Mouse (Mus musculus) spleen, adult 12 weeks (tissue): ENCODE measurements around the gene Btf3l4.

Experiments used
- DNase-seq: peaks from one replicate; pipeline ENCODE4 v3.0.0; 2022; ENCODE audit warnings: low spot score

Btf3l4 gene

GRCm38 (mm10) chr4:108825677-108826076 is 7.7 kb downstream of the Btf3l4 start:
- DNase-seq: no peak

DNA sequence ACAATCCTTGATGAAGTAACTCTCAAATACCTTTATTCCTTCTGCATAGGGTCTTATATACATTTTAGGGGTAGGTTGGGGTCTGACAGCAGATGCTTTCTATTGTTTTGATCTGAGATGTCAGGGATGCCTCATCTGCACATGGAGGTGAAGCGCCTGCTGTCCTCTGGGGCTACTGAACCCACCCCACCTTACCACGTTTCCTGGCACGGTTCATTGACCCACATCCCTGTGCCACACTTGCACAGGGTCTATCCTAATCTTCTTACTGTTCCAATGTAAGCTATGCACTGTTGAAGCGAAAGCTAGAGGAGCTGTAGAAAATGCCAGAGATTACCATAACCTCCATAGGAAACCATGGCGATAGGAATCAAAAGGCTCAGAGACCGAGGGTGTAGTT is 21.9 kb downstream of the Btf3l4 start:
- DNase-seq: no peak

GRCm38 (mm10) chr4:108811142-108811541 is 22.3 kb downstream of the Btf3l4 start:
- DNase-seq: no peak

- no peak for DNase-seq
Measured at GRCm38 (mm10) chr4:108803535-108803934, 29.9 kb downstream of the Btf3l4 start.

GRCm38 (mm10) chr4:108798083-108798830 is 35.2 kb downstream of the Btf3l4 start:
- peak; percentile 37 for DNase-seq

GRCm38 (mm10) chr4:108796701-108797100 is 36.7 kb downstream of the Btf3l4 start:
- DNase-seq: no peak

- no peak for DNase-seq
Measured at GRCm38 (mm10) chr4:108793941-108794340, 39.5 kb downstream of the Btf3l4 start.

GRCm38 (mm10) chr4:108790507-108790906 is 42.9 kb downstream of the Btf3l4 start:
- DNase-seq: no peak

- no peak for DNase-seq
Measured at GRCm38 (mm10) chr4:108789258-108789936, 44.0 kb downstream of the Btf3l4 start.

GRCm38 (mm10) chr4:108782421-108783085 is 50.9 kb downstream of the Btf3l4 start:
- DNase-seq: no peak

DNA sequence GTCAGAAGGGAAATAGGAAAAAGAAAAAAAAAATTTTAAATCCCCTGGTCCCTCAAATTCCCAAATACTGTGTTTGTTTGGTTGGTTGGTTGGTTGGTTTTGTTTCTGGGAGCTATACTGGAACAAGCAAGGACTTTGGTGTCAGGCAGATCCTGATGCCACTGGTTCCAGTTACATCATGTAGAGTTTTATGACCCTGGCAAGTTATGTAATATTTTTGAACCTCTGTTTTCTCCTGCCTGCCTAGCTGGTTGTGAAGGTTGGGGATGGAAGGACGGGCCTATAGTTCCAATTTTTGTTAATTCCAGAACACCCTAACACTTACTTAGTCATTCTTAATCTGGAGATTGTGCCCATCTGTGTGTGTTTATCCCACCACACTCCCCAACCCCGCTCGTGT is 51.8 kb downstream of the Btf3l4 start:
- DNase-seq: no peak

GRCm38 (mm10) chr4:108780864-108781205 is 52.6 kb downstream of the Btf3l4 start:
- DNase-seq: no peak

DNA sequence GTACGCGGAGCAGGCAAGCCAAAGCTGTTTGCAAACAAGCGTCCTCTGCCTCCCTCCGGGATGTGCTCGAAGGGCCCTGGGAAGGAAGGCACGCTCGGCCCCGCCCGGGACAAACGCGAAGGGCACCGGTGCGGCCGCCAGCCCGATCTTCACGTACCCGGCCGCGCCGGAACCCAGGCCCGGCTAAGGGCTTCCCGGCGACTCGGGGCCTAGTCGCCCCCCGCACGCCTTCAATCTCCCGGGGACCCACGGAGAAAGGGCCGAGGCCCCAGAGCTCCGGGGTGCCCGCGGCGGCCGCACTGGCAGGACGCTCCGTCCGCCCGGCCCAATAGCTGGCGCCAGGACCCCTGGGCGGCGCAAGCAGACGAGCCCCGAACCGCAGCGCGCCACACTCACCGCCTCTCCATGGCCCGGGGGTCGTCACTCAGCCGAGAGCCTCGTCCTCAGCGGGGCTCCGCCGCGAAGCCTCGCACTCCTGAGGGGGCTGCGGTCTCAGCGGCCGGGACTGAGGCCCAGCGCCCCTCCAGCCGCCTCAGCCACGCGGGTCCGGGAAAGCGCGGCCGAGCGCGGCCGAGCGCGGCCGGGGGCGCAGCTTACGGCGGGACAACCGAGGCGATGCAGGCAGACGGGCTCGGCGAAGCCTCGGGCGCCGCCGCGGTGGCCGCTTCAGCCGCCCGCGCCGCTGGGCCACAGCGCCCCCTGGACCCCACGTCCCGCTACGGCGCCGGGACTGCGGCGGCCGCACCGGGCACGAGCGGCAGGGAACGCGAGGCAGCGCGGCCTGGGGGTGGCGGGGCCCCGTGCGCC is 53.2 kb downstream of the Btf3l4 start, which contains the start of gene Zfyve9:
TSS of gene Zfyve9 (minus strand) at position 742 of the 807 bp plus-strand sequence.
- peak; percentile 32 for DNase-seq

- no peak for DNase-seq
Measured at GRCm38 (mm10) chr4:108779763-108780056, 53.7 kb downstream of the Btf3l4 start.

GRCm38 (mm10) chr4:108768527-108768926 is 64.9 kb downstream of the Btf3l4 start:
- DNase-seq: no peak
